Mouse (Mus musculus): ENCODE measurements at regions not wholly inside any gene's neighbourhood (a gene's known extent, or its start where the extent isn't known, plus 50 kb on each side); places are given as distances from the start of the nearest gene placed in this dataset.

GRCm38 (mm10) chr8:126877039-126877365 lies 68.6 kb downstream of the Tomm20 start:
- Histone ChIP-seq H3K36me3 (ENCODE audit: control insufficient read depth, insufficient read depth, low read length) (no peaks in the 10 kb centered on the region), H3K9ac (ENCODE audit: low read depth, low read length) (no peak overlapping the region), H3K27ac (ENCODE audit: low read depth, low read length) (no peak overlapping the region), H3K4me1 (replicated peaks; ENCODE audit: control insufficient read depth, insufficient read depth, low read length) (no peaks in the 10 kb centered on the region), H3K27me3 (ENCODE audit: control insufficient read depth, insufficient read depth, low read length) (no peaks in the 10 kb centered on the region), H3K4me2 (replicated peaks; ENCODE audit: low read depth, low read length) (no peak overlapping the region), H3K9me3 (ENCODE audit: control insufficient read depth, low read length) (no peaks in the 10 kb centered on the region), H3K4me3 (ENCODE audit: low read depth, low read length) (no peak overlapping the region)
- WGBS = 74% methylated on average over 9 of the region's 9 CpGs
- no peak for ATAC-seq (ENCODE audit: low FRiP score)
- no peak for DNase-seq (ENCODE audit: low spot score)

GRCm38 (mm10) chr8:126876300-126877038 lies 69.2 kb downstream of the Tomm20 start:
- Histone ChIP-seq H3K27me3 (ENCODE audit: control insufficient read depth, insufficient read depth, low read length) (no peaks in the 10 kb centered on the region), H3K4me1 (replicated peaks; ENCODE audit: control insufficient read depth, insufficient read depth, low read length) (no peaks in the 10 kb centered on the region), H3K36me3 (ENCODE audit: control insufficient read depth, insufficient read depth, low read length) (no peaks in the 10 kb centered on the region), H3K4me3 (ENCODE audit: low read depth, low read length) (no peak overlapping the region), H3K9ac (ENCODE audit: low read depth, low read length) (no peak overlapping the region), H3K27ac (ENCODE audit: low read depth, low read length) (0 out of 2 replicates have a peak overlapping the region, but pooled peaks have one; percentile 24), H3K4me2 (replicated peaks; ENCODE audit: low read depth, low read length) (no peak overlapping the region), H3K9me3 (ENCODE audit: control insufficient read depth, low read length) (no peaks in the 10 kb centered on the region)
- WGBS = 55% methylated on average over 9 of the region's 9 CpGs
- ATAC-seq (ENCODE audit: low FRiP score) = no peak
- no peak for DNase-seq (ENCODE audit: low spot score)

DNA sequence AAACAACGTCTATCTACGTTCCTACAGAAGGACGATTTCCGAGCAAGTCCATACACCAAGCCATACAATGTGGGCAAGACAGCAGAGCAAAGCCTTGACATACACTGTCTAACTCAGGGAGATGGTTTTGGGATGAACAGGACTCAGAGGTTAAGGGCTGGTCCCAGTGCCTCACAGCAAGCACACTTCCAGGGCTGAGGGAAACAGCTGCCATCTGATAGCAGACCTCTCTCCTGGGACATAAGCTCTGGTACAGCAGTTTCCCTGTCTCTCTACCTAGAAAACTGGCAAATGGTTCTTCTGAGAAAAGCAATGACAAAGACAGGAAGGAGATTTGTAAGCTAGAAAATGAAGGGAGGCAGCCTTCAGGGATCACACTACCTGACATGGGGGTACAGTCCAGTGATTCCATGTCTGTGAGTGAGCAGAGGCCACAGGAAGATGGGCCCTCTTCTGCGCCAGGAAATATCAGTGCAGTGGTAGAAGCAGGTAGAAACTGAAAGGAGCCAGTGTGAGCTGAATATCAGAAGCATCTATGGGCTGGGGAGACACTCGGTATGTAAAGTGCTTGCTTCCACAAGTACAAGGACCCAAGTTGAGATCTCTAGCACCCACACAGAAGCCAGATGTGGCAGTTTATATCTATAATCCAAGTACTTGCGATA lies 70.0 kb downstream of the Tomm20 start:
- no peaks in the 10 kb centered on the region for H3K36me3 ChIP-seq (ENCODE audit: control insufficient read depth, insufficient read depth, low read length)
- H3K4me2 ChIP-seq (replicated peaks; ENCODE audit: low read depth, low read length) = no peak overlapping the region
- H3K9me3 ChIP-seq (ENCODE audit: control insufficient read depth, low read length) = no peaks in the 10 kb centered on the region
- no peak overlapping the region for H3K4me3 ChIP-seq (ENCODE audit: low read depth, low read length)
- DNase-seq (ENCODE audit: low spot score) = no peak
- ATAC-seq (ENCODE audit: low FRiP score) = no peak
- no peak overlapping the region for H3K9ac ChIP-seq (ENCODE audit: low read depth, low read length)
- H3K27ac ChIP-seq (ENCODE audit: low read depth, low read length) = no peak overlapping the region
- no peaks in the 10 kb centered on the region for H3K27me3 ChIP-seq (ENCODE audit: control insufficient read depth, insufficient read depth, low read length)
- WGBS = 87% methylated on average over 7 of the region's 7 CpGs
- H3K4me1 ChIP-seq (replicated peaks; ENCODE audit: control insufficient read depth, insufficient read depth, low read length) = no peaks in the 10 kb centered on the region

DNA sequence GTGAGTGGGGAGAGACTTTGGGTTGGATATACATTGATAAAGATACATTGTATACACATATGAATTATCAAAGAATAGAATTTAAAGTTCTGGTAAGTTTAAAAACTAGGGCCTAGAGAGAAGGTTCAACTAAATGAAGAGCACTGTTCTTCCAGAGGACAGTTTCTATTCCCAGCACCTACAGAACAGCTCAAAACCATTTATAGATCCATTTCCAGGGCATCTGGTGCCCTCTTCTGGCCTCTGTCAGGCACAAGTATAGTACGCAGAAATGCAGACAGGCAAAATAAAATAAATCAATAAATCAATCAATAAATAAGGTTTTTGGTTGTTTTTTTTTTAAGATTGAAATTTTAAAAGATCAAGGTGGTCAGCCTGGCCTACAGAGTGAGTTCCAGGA lies 70.8 kb downstream of the Tomm20 start:
- H3K9me3 ChIP-seq (ENCODE audit: control insufficient read depth, low read length) = no peaks in the 10 kb centered on the region
- no peaks in the 10 kb centered on the region for H3K4me1 ChIP-seq (replicated peaks; ENCODE audit: control insufficient read depth, insufficient read depth, low read length)
- no peak overlapping the region for H3K4me2 ChIP-seq (replicated peaks; ENCODE audit: low read depth, low read length)
- no peak for ATAC-seq (ENCODE audit: low FRiP score)
- H3K27ac ChIP-seq (ENCODE audit: low read depth, low read length) = no peak overlapping the region
- no peak overlapping the region for H3K9ac ChIP-seq (ENCODE audit: low read depth, low read length)
- no peaks in the 10 kb centered on the region for H3K27me3 ChIP-seq (ENCODE audit: control insufficient read depth, insufficient read depth, low read length)
- WGBS = 96% methylated on average over 1 of the region's 1 CpGs
- H3K36me3 ChIP-seq (ENCODE audit: control insufficient read depth, insufficient read depth, low read length) = no peaks in the 10 kb centered on the region
- DNase-seq (ENCODE audit: low spot score) = no peak
- H3K4me3 ChIP-seq (ENCODE audit: low read depth, low read length) = no peak overlapping the region

- Histone ChIP-seq H3K27ac (ENCODE audit: low read depth, low read length) (no peak overlapping the region), H3K36me3 (ENCODE audit: control insufficient read depth, insufficient read depth, low read length) (no peaks in the 10 kb centered on the region), H3K9me3 (ENCODE audit: control insufficient read depth, low read length) (no peaks in the 10 kb centered on the region), H3K4me2 (replicated peaks; ENCODE audit: low read depth, low read length) (no peak overlapping the region), H3K4me3 (ENCODE audit: low read depth, low read length) (no peak overlapping the region), H3K27me3 (ENCODE audit: control insufficient read depth, insufficient read depth, low read length) (no peaks in the 10 kb centered on the region), H3K4me1 (replicated peaks; ENCODE audit: control insufficient read depth, insufficient read depth, low read length) (no peaks in the 10 kb centered on the region), H3K9ac (ENCODE audit: low read depth, low read length) (no peak overlapping the region)
- ATAC-seq (ENCODE audit: low FRiP score) = no peak
- WGBS = 71% methylated on average over 6 of the region's 6 CpGs
- no peak for DNase-seq (ENCODE audit: low spot score)
These were observed 71.4 kb downstream of the Tomm20 start for GRCm38 (mm10) chr8:126874126-126874730.

DNA sequence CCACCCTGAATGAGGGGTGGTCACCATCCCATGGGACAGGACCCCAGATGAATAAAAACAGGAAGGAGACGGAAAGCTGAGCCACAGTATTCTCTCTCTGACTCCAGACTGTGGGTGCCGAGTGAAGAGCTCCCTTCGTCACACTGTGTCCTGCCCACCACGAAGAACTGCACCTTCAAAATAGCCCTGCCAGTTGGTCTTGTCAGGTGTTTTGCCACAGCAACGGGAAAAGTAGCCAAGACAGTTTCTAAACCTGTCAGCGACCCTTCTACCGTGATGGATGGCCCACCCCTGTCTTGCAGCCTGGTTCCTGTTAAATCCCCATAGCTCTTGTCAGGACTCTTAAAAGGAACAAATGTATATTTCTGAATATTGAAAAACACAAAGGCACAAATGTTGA lies 72.3 kb downstream of the Tomm20 start:
- no peak overlapping the region for H3K27ac ChIP-seq (ENCODE audit: low read depth, low read length)
- no peaks in the 10 kb centered on the region for H3K9me3 ChIP-seq (ENCODE audit: control insufficient read depth, low read length)
- no peak for DNase-seq (ENCODE audit: low spot score)
- WGBS = 65% methylated on average over 7 of the region's 7 CpGs
- H3K4me1 ChIP-seq (replicated peaks; ENCODE audit: control insufficient read depth, insufficient read depth, low read length) = no peaks in the 10 kb centered on the region
- no peak overlapping the region for H3K9ac ChIP-seq (ENCODE audit: low read depth, low read length)
- H3K27me3 ChIP-seq (ENCODE audit: control insufficient read depth, insufficient read depth, low read length) = no peaks in the 10 kb centered on the region
- no peak overlapping the region for H3K4me3 ChIP-seq (ENCODE audit: low read depth, low read length)
- no peak for ATAC-seq (ENCODE audit: low FRiP score)
- H3K36me3 ChIP-seq (ENCODE audit: control insufficient read depth, insufficient read depth, low read length) = no peaks in the 10 kb centered on the region
- H3K4me2 ChIP-seq (replicated peaks; ENCODE audit: low read depth, low read length) = no peak overlapping the region

DNA sequence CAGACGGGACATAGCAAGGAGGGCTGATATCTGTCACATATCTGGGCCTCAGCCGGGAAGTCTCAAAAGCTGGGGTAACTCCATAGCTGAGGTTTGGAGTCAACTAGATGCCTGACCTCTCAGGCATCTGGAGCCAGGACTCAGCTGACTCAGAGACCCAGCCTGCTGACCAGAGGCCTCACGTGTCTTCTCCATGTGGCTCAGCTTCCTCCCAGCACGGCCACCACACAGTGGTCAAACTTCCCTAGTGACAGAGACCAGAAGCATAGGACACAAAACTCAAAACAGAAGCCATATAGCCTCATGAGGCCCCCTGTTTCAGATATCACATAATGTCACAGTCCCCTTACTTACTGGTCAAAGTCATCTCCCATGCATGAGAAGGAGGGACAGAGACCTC lies 73.1 kb downstream of the Tomm20 start:
- H3K4me3 ChIP-seq (ENCODE audit: low read depth, low read length) = no peak overlapping the region
- H3K9me3 ChIP-seq (ENCODE audit: control insufficient read depth, low read length) = no peaks in the 10 kb centered on the region
- no peak overlapping the region for H3K27ac ChIP-seq (ENCODE audit: low read depth, low read length)
- H3K36me3 ChIP-seq (ENCODE audit: control insufficient read depth, insufficient read depth, low read length) = no peaks in the 10 kb centered on the region
- ATAC-seq (ENCODE audit: low FRiP score) (no peak), DNase-seq (ENCODE audit: low spot score) (no peak)
- no peaks in the 10 kb centered on the region for H3K27me3 ChIP-seq (ENCODE audit: control insufficient read depth, insufficient read depth, low read length)
- H3K9ac ChIP-seq (ENCODE audit: low read depth, low read length) = no peak overlapping the region
- 89% methylated on average over 4 of the region's 4 CpGs for WGBS
- no peak overlapping the region for H3K4me2 ChIP-seq (replicated peaks; ENCODE audit: low read depth, low read length)
- no peaks in the 10 kb centered on the region for H3K4me1 ChIP-seq (replicated peaks; ENCODE audit: control insufficient read depth, insufficient read depth, low read length)

GRCm38 (mm10) chr8:126872133-126872532 lies 73.5 kb downstream of the Tomm20 start:
- no peak for DNase-seq (ENCODE audit: low spot score)
- 91% methylated on average over 8 of the region's 8 CpGs for WGBS

DNA sequence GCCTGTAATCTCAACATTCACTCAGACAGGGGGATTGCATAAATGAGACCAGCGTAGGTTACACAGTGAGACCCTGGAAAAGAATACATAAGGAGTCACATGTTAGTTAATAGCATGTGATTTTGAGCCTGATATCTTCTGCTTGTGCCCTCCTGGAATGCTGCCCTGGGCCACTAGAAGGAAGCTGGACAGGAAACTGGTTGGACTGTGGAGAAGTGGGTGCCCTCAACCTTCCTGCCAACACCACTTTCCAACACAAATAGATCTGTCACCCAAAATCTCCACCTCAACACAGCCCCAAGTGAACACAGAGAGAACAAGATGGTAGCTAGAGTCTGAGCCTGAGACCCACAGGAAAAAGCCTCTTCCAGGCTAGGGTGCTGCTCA lies 76.2 kb downstream of the Tomm20 start:
- no peak for ATAC-seq (ENCODE audit: low FRiP score)
- no peak overlapping the region for H3K4me2 ChIP-seq (replicated peaks; ENCODE audit: low read depth, low read length)
- no peaks in the 10 kb centered on the region for H3K36me3 ChIP-seq (ENCODE audit: control insufficient read depth, insufficient read depth, low read length)
- DNase-seq (ENCODE audit: low spot score) = no peak
- H3K27ac ChIP-seq (ENCODE audit: low read depth, low read length) = no peak overlapping the region
- no peaks in the 10 kb centered on the region for H3K27me3 ChIP-seq (ENCODE audit: control insufficient read depth, insufficient read depth, low read length)
- no peak overlapping the region for H3K4me3 ChIP-seq (ENCODE audit: low read depth, low read length)
- 91% methylated on average over 1 of the region's 1 CpGs for WGBS
- no peaks in the 10 kb centered on the region for H3K9me3 ChIP-seq (ENCODE audit: control insufficient read depth, low read length)
- H3K4me1 ChIP-seq (replicated peaks; ENCODE audit: control insufficient read depth, insufficient read depth, low read length) = no peaks in the 10 kb centered on the region
- no peak overlapping the region for H3K9ac ChIP-seq (ENCODE audit: low read depth, low read length)

More at GRCm38 (mm10) chr8:126872133-126872532, 73.5 kb downstream of the Tomm20 start:
- Histone ChIP-seq H3K4me3 (ENCODE audit: low read depth, low read length) (no peak overlapping the region), H3K4me2 (replicated peaks; ENCODE audit: low read depth, low read length) (no peak overlapping the region), H3K4me1 (replicated peaks; ENCODE audit: control insufficient read depth, insufficient read depth, low read length) (no peaks in the 10 kb centered on the region), H3K9me3 (ENCODE audit: control insufficient read depth, low read length) (no peaks in the 10 kb centered on the region), H3K27me3 (ENCODE audit: control insufficient read depth, insufficient read depth, low read length) (no peaks in the 10 kb centered on the region), H3K9ac (ENCODE audit: low read depth, low read length) (no peak overlapping the region), H3K36me3 (ENCODE audit: control insufficient read depth, insufficient read depth, low read length) (no peaks in the 10 kb centered on the region), H3K27ac (ENCODE audit: low read depth, low read length) (no peak overlapping the region)
- no peak for ATAC-seq (ENCODE audit: low FRiP score)

All from hindbrain, embryonic 11.5 days (tissue).